Mouse (Mus musculus): Measurements from ENCODE around the gene Arrdc2.
A peak's percentile ranks its signal among the peaks of the same experiment; 100 is the strongest.

The Arrdc2 gene

DNA sequence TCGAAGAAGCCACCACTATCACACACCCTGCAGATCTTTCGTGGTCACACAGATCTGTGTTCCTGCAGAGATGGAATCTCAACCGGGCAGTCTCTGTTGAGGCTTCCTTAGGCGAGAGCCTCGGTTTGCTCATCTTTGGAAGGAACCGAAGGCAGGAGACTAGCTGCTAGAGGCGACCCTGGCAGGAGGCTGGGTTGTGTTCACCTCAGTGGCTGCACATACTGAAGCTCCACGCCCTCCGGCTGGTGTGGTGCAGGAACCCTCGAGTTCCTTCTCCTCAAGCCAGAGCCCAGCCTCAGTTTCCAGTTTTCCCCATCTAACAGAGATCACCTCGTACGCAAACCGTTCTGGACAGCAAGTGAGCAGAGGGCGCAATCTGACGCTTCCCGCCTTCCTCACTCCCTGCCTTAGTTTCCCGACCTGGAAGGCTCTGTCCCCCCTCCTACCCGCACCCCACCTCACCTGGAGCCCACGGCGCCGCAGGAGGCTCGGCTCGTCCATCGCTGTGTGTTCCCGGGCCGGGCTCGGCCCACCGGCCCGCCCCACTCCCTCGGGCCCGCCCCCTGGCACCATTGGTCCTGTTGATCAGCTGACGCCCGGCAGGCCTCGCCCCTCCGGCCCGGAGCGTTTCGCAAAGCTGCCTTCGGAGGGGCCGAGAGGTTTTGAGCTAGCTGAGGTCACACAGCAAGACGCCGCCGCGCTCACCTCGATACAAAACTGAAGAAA lies 34.9 kb downstream of the Arrdc2 start, which contains the start of gene Mast3:
Mast3 (minus strand) TSS at position 574 of the 726 bp plus-strand sequence.
- DNase-seq = peak; percentile 85

- DNase-seq = peak; percentile 45
These were observed 35.6 kb downstream of the Arrdc2 start for GRCm38 (mm10) chr8:70803761-70804480.

DNA sequence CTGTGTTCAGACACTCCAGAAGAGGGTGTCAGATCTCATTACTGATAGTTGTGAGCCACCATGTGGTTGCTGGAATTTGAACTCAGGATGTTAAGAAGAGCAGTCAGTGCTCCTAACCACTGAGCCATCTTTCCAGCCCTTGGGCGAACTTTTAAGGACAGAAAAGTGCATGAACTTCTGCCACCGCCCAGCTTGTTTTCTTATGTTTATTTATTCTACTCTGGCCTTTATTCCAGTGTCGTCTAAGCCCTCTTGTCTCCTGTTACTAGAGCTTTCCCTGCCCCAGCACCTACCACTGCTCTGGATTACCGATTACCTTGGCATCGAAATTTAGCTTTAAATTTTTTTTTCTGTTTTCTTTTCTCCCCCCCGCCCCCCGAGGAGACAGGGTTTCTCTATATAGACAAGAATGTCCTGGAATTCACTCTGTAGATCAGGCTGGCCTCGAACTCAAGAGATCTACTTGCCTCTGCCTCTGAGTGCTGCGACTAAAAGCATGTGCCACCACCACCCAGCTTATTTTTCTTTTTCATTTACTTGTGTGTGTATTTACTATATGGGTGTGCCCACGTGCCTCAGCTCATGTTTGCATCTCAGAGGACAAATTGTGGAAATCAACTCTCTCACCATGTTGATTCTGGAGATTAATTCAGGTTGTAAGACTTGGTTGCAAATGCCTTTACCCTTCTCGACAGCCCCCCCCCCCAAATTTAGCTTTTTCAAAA lies 36.6 kb downstream of the Arrdc2 start:
- DNase-seq = no peak

- no peak for DNase-seq
These were observed 37.7 kb downstream of the Arrdc2 start for GRCm38 (mm10) chr8:70801830-70802229.

GRCm38 (mm10) chr8:70801156-70801555 lies 38.4 kb downstream of the Arrdc2 start:
- no peak for DNase-seq

GRCm38 (mm10) chr8:70800648-70801047 lies 38.9 kb downstream of the Arrdc2 start:
- DNase-seq = no peak

- peak; percentile 92 for DNase-seq
These were observed 41.2 kb downstream of the Arrdc2 start for GRCm38 (mm10) chr8:70798281-70798680.

DNA sequence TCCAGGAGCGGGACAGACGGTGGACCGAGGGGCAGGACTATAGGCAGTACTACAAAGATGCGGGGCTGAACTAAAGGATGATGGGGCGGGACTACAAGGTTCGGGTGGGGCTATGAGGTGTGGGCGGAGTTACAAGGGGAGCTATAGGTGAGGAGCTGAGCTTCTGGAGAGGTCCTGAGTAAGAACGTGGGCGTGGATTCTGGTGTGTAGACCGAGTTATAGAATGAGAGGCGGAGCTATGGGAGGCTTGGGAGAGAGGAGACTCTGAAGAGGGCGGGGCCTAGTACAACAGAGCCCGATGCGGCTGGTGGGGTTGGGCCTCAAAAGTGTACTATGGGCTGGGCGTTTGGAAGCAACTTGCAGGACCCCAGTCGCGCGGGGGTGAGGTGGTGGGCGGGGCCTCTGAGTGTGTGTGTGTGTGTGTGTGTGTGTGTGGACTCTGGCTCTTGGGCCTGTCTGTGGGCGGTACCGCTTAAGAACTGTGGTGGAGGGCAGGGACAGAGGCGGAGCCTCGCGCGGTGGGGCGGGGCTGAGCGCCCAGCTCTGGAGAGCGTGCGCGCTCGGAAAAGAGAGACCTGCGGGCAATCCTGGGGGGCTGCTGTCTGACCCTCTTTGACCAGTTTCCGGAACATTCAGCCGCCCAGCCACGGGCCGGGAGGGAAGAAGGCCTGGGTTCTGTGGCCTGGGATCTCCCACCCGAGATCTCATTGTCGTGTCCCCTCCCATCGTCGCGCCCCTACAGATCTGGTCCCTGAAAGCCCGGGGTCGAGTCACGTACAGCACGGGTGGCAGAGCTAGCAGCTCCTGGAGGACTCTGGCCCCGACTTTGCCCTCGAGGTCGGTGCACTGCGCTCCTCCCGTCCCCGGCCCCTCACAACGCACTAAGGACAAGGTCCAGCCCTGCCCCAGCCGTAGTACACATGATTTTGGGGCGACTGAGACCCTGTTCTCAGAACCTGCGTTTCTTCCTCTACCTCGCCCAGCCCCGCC lies 42.1 kb downstream of the Arrdc2 start:
- peak; percentile 96 for DNase-seq

DNA sequence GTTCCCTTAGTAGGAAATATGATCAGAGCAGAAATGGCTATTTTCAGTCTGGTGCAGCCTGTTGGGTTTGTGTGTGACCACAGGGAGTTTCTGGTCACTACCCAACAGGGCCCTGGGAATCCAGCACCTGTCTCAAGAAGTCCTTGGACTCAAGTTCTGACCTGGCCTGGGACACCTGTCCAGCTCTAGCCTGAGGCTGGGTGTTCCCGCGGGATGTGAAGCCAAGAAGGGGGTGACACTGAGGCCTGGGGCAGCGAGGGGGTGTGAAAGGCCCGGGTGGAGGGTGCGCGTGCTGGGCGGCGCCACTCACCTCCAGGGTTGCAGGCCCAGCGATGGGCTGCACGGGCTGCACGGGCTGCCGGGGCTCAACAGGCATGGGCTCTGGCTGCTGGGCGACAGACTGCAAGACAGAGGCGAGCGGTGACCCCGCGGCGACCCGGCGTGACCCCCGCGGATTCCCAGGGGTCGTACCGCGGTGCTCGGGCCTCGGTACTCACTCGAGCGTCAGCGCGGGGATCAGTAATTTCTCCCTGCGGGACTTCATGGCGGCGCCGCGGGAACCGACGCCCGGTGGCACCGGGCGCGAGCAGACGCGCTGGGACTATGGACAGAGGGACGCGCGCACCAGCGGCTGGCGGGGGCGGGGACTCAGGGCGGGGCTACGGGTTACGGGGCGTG lies 43.0 kb downstream of the Arrdc2 start:
- DNase-seq = no peak

DNA sequence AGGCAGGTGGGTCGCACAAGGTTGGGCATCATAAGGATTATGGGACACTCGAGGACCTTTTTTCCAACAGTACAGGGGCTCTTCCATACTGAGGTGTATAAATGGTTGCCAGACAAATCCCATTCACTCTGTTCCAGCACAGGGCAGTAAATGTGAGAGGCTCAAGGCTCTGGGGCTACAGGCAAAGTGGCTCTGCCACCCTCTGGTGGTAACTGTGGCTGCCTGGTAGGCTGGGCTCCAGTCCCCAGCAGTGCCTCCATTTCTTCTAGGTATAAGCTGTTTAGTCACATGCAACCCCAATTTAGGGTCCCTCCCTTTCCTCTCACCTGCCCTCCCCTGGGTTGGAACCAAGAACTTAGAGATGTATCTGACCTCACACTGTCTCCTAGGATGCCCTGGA lies 44.1 kb downstream of the Arrdc2 start:
- DNase-seq = no peak

GRCm38 (mm10) chr8:70794215-70794614 lies 45.3 kb downstream of the Arrdc2 start:
- DNase-seq = no peak

GRCm38 (mm10) chr8:70792700-70793099 lies 46.8 kb downstream of the Arrdc2 start:
- DNase-seq = peak; percentile 94

DNA sequence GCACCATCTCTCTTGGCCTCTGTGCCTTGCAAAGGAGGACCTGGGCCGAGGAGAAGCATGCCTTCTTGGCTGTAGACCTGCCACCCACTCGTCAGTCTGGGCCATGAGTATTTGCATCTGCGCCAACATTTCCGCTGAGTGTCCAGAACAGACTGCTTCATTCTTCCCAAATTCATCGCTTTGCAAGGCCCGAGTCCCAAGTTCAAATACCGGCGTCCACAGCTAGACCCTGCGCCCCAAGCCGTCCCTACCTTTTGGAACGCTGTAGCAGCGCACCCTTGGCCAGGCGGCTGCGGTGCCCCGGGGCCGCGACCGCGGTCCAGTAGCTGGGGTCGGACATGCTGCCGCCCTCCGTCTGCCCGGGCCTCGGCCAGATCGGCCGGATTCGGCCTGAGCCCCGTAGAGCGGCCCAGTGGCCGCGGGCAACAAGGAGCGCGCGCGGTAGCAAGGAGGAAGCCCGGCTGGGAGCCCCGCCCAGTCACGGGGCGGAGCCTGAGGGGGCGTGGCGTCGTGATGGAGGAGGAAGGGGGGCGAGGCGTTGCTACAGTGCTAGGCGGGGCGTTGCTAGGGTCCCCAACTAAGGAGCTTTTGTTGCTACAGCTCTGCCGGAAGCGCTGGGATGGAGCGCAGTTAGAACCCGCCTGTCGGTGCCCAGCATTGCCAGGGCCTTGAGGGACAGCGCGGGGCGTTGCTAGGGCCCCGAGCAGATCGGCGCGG lies 47.4 kb downstream of the Arrdc2 start:
- DNase-seq = peak; percentile 98

DNA sequence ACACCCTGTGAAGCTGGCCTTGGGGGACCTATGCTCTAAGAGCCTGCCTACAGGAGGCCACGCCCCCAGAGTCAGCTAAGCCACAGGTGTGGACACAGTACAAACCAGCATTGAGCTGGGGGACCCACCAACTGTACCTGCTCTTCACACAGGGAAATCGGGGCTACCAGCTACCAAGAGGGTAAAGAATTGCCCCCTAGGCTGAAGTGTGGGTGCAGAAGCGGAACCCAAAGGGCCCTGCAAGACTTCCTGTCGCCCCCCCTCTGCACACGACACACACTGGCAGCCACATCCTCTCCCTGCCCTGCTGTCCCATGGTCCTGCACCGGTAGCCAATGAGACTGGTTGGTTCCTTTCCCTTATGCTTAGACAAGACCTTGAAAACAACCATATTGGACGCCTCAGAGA lies 48.2 kb downstream of the Arrdc2 start:
- peak; percentile 50 for DNase-seq

- no peak for DNase-seq
These were observed 48.7 kb downstream of the Arrdc2 start for GRCm38 (mm10) chr8:70790846-70791245.

- DNase-seq = no peak
These were observed 50.5 kb downstream of the Arrdc2 start for GRCm38 (mm10) chr8:70789046-70789445.

DNA sequence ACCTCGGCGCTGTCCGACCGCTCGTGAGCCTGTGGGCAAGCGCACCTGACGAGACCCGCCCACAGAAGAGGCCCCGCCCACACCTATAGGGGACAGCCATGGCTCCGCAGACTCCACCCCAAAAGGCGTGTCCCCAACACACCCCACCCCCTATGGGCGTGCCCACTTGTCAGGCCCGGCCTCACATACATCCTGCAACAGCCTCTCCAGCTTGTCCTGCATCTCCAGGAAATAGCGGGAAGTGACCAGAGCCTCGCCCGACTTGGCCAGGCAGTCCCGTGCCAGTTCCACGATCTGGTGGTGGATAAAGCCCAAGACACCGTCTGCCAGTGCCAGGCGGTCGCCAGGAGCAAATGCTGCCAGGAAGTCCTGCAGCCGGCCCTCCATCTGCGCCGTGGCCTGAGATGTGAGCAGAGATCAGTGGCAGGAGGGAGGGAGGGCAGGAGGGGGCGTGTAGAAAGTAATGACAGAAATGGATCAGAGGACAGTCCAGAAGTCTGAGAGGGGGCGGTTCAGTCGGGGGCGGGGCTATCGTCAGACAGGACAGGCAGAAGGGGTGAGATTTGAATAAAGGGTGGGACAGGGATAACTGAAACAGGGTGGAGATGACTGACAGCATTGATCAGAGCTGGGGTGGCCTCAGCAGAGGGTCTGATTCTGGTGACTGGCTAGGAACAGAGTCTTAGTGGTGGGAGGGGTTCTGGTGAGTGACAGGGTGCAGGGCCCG lies 51.4 kb downstream of the Arrdc2 start:
- DNase-seq = no peak

DNA sequence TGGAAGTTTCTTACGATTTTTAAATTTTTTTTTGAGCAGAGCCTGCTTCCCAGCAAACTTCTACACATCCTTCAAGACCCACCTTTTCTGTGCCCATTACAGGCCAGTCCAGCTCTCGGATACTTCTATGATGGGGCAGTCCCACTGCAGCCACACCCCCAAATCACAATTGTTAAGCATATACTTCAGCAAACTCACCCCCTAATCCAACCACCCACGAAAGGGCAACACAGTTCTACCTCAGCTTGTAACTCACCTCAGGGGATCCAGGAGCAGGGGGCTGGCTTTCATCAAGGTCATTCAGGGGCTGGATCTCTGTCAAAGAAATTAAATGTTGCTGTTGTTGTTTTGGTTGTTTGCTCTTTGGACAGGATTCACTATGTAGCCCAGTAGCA lies 52.5 kb downstream of the Arrdc2 start:
- no peak for DNase-seq

DNA sequence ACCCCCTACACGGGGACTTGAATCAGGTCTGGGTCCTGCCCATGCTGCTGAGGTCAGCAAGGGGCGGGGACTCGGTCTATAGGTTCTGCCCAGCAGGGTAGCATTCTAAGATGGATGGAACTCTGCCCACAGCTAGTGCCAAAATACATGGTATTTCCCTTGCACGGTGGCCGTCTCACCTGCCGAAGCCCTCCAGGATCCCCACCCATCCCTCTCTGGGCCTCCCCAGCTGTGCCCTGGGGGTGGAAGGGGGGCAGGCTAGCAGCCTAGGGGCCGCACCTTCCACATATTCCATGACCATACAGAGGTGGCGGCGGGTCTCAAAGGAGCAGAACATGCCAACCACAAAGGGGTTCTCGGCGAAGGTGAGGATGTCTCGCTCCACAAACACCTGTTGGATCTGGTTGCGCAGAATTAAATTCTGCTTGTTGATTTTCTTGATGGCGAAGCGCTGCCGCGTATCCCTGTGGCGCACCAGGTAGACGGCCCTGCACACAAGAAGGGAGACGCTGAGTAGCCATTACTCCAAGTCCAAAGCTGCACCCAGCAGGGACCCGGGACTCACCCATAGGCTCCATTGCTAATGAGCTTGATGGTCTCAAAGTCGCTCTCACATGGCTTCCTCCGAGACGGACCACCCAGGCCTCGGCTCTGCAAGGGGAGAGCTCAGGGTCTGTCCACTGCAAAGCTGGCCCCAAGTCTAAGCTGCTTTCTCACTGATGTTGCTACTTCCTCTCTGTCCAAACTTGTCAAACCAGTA lies 53.0 kb downstream of the Arrdc2 start:
- no peak for DNase-seq
